Mouse (Mus musculus) cerebellum, postnatal 4 days (tissue): ENCODE data around the gene Gpc5.

Experiments used
- DNase-seq, 2 experiments: peaks; one replicate each; pipeline ENCODE4 v3.0.0; 2022; ENCODE audit warnings: low spot score in 2 of 2, mixed read lengths in 1 of 2

The Gpc5 gene

GRCm38 (mm10) chr14:115106326-115106725 lies 14.3 kb downstream of the Gpc5 start:
- no peak for DNase-seq

GRCm38 (mm10) chr14:115107467-115107866 lies 15.5 kb downstream of the Gpc5 start:
- no peak for DNase-seq

GRCm38 (mm10) chr14:115118626-115119025 lies 26.6 kb downstream of the Gpc5 start:
- no peak for DNase-seq

GRCm38 (mm10) chr14:115148821-115149220 lies 56.8 kb downstream of the Gpc5 start:
- DNase-seq, result no peak

GRCm38 (mm10) chr14:115156597-115156996 lies 64.6 kb downstream of the Gpc5 start:
- DNase-seq, result no peak

- no peak for DNase-seq
These were observed 85.4 kb downstream of the Gpc5 start for GRCm38 (mm10) chr14:115177322-115177836.

GRCm38 (mm10) chr14:115179925-115180324 lies 87.9 kb downstream of the Gpc5 start:
- no peak for DNase-seq

- no peak for DNase-seq
These were observed 96.2 kb downstream of the Gpc5 start for GRCm38 (mm10) chr14:115188256-115188655.

GRCm38 (mm10) chr14:115228075-115228474 lies 136.1 kb downstream of the Gpc5 start:
- DNase-seq, result no peak

GRCm38 (mm10) chr14:115236387-115236786 lies 144.4 kb downstream of the Gpc5 start:
- DNase-seq, result no peak

GRCm38 (mm10) chr14:115240621-115241373 lies 148.8 kb downstream of the Gpc5 start:
- DNase-seq, result no peak

GRCm38 (mm10) chr14:115250537-115250936 lies 158.5 kb downstream of the Gpc5 start:
- no peak for DNase-seq

GRCm38 (mm10) chr14:115251791-115252190 lies 159.8 kb downstream of the Gpc5 start:
- DNase-seq, result no peak

- no peak for DNase-seq
These were observed 161.1 kb downstream of the Gpc5 start for GRCm38 (mm10) chr14:115253155-115253554.

GRCm38 (mm10) chr14:115253685-115254084 lies 161.7 kb downstream of the Gpc5 start:
- no peak for DNase-seq

- DNase-seq, result no peak
These were observed 177.8 kb downstream of the Gpc5 start for GRCm38 (mm10) chr14:115269703-115270402.

- DNase-seq, result no peak
These were observed 178.4 kb downstream of the Gpc5 start for GRCm38 (mm10) chr14:115270445-115270844.

- no peak for DNase-seq
These were observed 190.8 kb downstream of the Gpc5 start for GRCm38 (mm10) chr14:115282782-115283181.

- no peak for DNase-seq
These were observed 232.2 kb downstream of the Gpc5 start for GRCm38 (mm10) chr14:115324247-115324646.

GRCm38 (mm10) chr14:115326426-115326825 lies 234.4 kb downstream of the Gpc5 start:
- DNase-seq, result no peak

GRCm38 (mm10) chr14:115339084-115339483 lies 247.1 kb downstream of the Gpc5 start:
- no peak for DNase-seq

GRCm38 (mm10) chr14:115342597-115342996 lies 250.6 kb downstream of the Gpc5 start:
- no peak for DNase-seq

GRCm38 (mm10) chr14:115349448-115349847 lies 257.4 kb downstream of the Gpc5 start:
- DNase-seq, result no peak
